Mouse (Mus musculus): ENCODE measurements around the gene Celsr1.

Gene Celsr1

GRCm38 (mm10) chr15:86033191-86033841 lies at the start of gene Celsr1:
Gene Celsr1, minus strand, starts transcription at chr15:86033777.
- in situ Hi-C loops (cut with MboI) = no loop called here

GRCm38 (mm10) chr15:86083261-86083741 lies 49.7 kb upstream of the Celsr1 start:
- in situ Hi-C loops (cut with MboI) = no loop called here

DNA sequence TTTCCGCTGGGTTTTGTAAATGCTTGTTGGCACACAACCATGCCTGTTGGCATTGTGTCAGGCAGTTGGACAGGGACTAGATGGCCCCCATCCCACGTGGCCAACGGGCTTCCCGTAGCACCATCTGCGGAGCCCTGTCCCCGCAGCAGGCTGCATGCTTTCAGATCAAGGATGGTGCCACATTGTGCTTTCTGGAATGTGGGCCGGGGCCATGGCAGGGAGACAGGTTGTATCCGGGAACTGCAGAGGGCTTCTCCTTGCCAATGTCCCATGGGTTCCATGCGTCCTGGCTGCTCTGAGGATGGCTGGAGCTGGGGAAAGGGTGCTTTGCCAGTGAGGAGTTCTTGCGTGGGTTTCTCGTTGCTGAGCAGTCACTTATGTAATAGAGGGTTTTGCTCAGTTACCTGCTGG lies 49.0 kb upstream of the Celsr1 start:
- in situ Hi-C loops (cut with MboI) = no loop called here

DNA sequence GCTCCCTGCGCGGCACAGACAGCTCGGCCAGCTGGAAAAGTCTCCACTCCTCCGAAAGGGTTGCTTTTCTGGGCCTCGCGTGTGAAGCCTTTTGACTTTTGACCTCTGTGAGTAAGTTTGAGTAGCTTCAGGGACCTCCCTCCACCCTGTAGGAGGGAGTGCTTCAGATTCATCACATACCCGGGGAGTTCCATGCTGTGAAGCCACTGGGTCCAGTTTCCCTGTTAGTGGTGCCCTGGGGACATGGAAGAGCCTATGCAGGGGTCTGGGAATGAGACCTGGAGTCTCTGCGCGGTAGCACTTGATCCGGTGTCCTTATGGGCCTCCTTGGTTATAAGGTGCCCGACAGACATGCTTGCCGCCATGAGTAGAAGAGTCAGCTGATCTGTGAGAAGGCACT lies 48.1 kb upstream of the Celsr1 start:
- in situ Hi-C loops (cut with MboI) = no loop called here

GRCm38 (mm10) chr15:86080408-86080807 lies 46.8 kb upstream of the Celsr1 start:
- in situ Hi-C loops (cut with MboI) = no loop called here

DNA sequence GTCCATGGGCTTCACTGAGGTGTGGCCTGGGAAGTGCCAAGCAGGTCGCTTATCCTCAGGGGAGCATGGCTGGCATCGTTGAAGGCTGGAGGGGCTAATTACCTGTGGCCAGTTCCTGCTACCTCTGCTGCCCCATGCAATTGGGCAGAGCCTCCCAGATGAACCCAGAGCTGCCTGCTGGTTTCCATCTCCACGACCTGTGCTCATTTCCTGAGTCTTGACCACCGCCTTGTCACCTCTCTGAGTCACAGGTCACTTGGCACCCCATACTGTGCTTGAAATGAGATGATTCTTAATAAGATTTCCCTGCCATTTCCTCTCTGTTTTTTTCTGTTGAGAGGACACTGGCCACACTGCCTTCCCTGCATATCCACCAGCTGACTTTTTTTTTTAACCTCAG lies 46.3 kb upstream of the Celsr1 start:
- in situ Hi-C loops (cut with MboI) = no loop called here

GRCm38 (mm10) chr15:86079467-86079866 lies 45.9 kb upstream of the Celsr1 start:
- in situ Hi-C loops (cut with MboI) = no loop called here

GRCm38 (mm10) chr15:86078481-86079216 lies 45.1 kb upstream of the Celsr1 start:
- in situ Hi-C loops (cut with MboI) = no loop called here

DNA sequence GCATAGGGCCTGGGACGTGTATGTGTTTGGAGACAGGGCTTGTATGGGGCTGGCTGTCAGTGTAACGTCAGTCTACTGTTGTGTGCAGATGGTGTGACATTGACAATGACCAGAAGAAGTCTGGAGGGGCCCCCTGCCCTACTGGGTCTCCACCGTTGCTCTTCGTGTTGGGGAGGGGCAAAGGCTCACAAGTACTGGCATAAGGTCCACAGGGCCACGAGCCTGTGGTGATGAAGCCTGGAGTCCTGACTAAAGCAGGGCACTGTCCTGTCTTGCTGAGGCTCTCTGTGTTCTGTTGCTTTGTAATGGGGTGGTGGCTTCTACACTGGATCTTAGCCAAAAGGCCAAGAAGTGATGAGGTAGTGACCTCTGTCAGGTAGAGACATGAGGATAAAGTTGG lies 44.4 kb upstream of the Celsr1 start:
- in situ Hi-C loops (cut with MboI) = no loop called here

DNA sequence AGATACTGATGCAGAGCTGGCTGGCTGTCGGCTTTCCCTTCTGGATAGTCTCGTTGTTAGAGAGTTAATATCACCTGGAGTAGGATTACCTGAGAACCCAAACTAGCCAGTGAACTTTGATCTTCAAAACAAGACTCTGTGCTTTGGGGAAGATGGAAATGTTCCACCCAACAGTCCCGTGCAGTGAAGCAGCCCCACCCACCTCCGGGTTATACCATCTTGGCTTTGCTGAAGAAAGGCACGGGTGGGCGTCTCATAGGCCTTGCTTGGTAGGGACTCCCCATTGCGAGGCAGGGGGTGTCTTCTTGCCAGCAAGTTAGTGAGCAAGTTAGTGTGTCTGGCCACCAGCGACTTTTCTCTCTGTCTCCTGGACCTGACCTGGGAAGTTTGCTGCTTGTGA lies 42.8 kb upstream of the Celsr1 start:
- in situ Hi-C loops (cut with MboI) = no loop called here

- in situ Hi-C loops (cut with MboI) = no loop called here
These were observed 42.4 kb upstream of the Celsr1 start for GRCm38 (mm10) chr15:86076048-86076315.

DNA sequence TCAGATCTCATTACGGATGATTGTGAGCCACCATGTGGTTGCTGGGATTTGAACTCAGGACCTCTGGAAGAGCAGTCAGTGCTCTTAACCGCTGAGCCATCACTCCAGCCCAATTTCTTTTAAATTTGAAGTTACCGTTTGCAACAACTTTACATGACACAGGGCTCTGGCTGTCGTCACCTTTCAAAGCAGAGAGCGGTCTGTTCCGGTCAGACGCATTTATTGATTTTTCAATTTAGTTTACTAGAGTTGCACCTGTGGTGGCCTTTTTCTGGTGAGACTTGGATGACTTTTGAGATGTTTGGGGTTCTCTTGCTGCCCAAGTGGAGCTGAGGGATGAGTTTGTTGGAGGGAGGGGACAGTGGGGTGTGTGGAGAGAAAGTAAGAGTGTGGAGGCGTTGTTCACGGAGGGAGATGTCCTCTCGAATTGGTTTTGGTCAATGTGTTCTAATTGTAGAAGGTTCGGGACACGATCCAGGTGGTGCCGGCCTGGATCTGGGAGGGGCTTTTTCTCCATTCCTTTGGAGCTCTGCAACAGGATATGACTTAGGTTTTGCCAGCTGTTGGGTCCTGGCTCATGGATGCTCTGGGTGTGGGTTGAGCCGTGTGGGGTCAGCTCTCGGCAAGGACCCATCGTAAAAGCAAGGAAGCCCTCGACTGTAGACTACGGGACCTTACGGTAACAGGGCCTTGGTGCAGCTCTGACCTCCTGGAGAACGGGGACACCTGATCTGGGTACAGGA lies 41.9 kb upstream of the Celsr1 start:
- in situ Hi-C loops (cut with MboI) = no loop called here

DNA sequence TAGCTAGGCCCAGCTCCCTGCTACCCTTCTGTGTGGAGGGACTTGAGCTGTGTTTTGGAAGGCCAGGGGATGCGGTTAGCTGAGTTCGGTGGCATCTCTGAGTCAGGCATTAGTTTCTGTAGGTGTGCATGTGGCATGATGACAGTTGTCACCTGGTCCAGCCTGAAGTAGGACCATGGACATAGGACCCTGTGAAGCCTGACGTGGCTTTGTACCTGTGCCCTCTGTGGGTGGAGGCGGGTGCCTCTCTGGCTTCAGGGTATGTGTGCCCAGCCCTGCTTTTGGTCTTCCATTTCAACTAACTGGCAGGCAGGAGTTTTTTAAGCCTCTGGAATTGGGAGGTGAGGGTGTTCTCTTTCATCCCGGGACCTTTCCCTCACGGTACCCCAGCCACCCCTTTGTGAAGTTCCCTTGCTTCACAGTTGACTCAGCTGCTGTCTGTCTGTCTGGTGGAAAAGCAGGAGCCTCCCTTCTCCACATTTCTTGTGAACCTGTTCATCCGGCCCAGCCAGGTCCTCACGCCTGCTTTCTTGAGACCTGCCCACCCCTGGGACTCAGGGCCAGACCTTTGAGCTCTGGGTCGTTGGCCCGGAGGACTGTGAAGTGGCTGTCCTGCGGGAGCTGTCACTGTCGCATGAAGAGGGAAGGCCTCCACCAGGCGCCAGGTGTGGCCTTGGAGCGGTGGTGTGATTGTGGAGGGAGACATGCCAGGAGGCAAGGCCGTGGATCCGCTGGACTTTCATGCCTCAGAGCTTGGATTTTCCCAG lies 40.8 kb upstream of the Celsr1 start:
- in situ Hi-C loops (cut with MboI) = no loop called here

- in situ Hi-C loops (cut with MboI) = no loop called here
These were observed 37.6 kb upstream of the Celsr1 start for GRCm38 (mm10) chr15:86071166-86071565.

DNA sequence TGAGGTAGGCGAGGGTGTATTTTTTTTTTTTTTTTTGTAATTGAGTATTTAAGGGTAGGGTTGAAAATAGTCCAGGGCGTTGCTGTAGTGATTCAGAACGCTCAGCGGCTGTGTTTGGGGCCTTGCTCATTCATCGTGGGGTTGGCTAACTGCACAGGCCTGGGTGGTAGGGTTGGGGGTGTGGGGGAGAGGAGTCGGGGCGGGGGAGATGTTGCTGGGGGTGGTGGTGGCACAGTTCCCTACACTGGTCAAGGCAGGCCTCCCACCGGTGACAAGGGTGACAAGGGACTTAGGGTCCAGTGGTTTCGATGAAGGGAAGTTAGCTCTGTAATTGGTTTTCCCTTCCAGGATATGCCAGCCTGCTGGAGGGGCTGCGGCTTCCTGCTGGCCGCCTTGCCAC lies 36.8 kb upstream of the Celsr1 start:
- in situ Hi-C loops (cut with MboI) = no loop called here

GRCm38 (mm10) chr15:86069011-86069791 lies 35.6 kb upstream of the Celsr1 start:
- in situ Hi-C loops (cut with MboI) = no loop called here

DNA sequence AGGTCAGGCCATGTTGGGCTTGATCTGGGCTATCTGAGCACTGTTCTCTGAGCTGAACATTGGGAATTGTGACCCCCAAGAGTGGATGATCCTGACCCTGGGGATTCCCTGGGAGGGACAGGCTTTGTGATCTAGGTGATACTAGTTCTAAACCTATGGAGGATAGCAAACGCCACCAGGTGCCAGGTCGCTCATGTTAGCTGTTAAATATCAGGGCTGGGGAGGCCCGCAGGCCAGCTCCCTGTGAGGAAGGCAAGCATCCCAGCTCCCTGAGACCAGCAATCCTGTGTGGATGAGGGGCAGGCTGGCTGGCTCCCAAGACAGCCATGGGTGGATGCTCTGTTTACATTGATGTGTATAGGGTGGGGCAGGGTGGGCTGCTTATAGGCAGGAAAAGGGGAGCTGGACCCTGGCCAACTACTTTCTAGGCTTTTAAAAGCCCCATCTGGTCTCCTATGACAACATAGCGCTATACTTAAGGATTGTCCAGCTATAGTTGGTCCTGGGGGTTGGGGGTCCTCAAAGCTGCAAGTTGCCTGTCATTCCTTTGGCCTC lies 34.4 kb upstream of the Celsr1 start:
- in situ Hi-C loops (cut with MboI) = no loop called here

DNA sequence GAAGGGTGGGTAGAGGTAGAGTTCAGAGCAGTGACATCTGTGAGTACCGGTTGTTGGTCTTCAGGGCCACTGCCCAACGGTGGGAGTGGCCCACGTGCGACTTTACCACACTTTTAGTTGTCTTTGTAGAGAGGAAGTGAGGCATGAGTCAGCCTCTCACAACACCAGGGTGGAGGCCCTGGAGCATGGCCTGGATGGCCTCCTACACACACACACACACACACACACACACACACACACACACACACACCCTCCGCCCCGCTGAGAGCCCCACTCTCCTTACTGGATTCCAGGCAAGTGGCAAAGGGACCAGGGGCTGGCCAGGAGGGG lies 34.0 kb upstream of the Celsr1 start:
- in situ Hi-C loops (cut with MboI) = no loop called here

- in situ Hi-C loops (cut with MboI) = no loop called here
These were observed 33.4 kb upstream of the Celsr1 start for GRCm38 (mm10) chr15:86066836-86067580.

GRCm38 (mm10) chr15:86065367-86065766 lies 31.8 kb upstream of the Celsr1 start:
- in situ Hi-C loops (cut with MboI) = no loop called here

DNA sequence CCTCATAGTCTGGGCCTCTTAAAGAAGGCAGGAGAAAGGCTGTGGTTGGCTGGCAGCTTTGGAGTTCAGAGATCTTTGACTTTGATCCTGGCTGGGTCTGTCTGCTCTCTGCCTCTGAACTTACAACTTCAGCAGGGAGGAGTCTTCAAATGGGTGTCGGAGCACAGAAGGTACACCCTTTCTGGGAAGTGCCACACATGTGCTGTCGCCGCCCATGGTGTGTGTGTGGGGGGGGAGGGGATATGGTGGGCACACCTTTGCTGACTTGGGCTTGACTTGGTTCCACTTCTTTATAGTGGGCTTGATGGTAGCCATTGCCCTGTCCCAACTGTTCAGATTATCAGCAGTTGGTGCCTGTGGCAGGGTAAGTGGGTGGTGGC lies 31.3 kb upstream of the Celsr1 start:
- in situ Hi-C loops (cut with MboI) = no loop called here

All from mature B cell (primary cell).